Mouse (Mus musculus): ENCODE measurements at regions not wholly inside any gene's neighbourhood (a gene's known extent, or its start where the extent isn't known, plus 50 kb on each side); places are given as distances from the start of the nearest gene placed in this dataset.

GRCm38 (mm10) chr12:109520414-109520813 lies 67.8 kb downstream of the Dlk1 start:
- no peak overlapping the region for H3K27ac ChIP-seq
- WGBS, result 60% methylated on average over 8 of the region's 8 CpGs
- H3K27me3 ChIP-seq (ENCODE audit: insufficient read depth, low read length), result no peaks in the 10 kb centered on the region
- ATAC-seq (replicated peaks; ENCODE audit: low FRiP score, low read depth) (no peak), DNase-seq (ENCODE audit: low spot score) (no peak)
- H3K4me3 ChIP-seq (replicated peaks; ENCODE audit: low read depth, low read length), result no peak overlapping the region
- no peak for TF ChIP-seq CTCF (IDR thresholded peaks at IDR 0.05; ENCODE audit: low read depth)
- no peaks in the 10 kb centered on the region for H3K9me3 ChIP-seq (replicated peaks; ENCODE audit: low read length)
- no peaks in the 10 kb centered on the region; the same call in 1 of the 2 replicates for H3K4me1 ChIP-seq (replicated peaks; ENCODE audit: insufficient read depth, low read length)
- H3K9ac ChIP-seq (ENCODE audit: low read depth, low read length), result no peak overlapping the region
- no peaks in the 10 kb centered on the region for H3K36me3 ChIP-seq (ENCODE audit: insufficient read depth, low read length)
- H3K4me2 ChIP-seq (ENCODE audit: low read length), result no peak overlapping the region

- H3K36me3 ChIP-seq (ENCODE audit: insufficient read depth, low read length), result no peaks in the 10 kb centered on the region
- ATAC-seq (replicated peaks; ENCODE audit: low FRiP score, low read depth) (no peak), DNase-seq (ENCODE audit: low spot score) (no peak)
- no peak overlapping the region for H3K4me3 ChIP-seq (replicated peaks; ENCODE audit: low read depth, low read length)
- no peaks in the 10 kb centered on the region for H3K27me3 ChIP-seq (ENCODE audit: insufficient read depth, low read length)
- no peaks in the 10 kb centered on the region for H3K9me3 ChIP-seq (replicated peaks; ENCODE audit: low read length)
- H3K9ac ChIP-seq (ENCODE audit: low read depth, low read length), result no peak overlapping the region
- TF ChIP-seq CTCF (IDR thresholded peaks at IDR 0.05; ENCODE audit: low read depth), result no peak
- H3K4me2 ChIP-seq (ENCODE audit: low read length), result no peak overlapping the region
- no peak overlapping the region for H3K27ac ChIP-seq
- 49% methylated on average over 5 of the region's 5 CpGs for WGBS
- no peaks in the 10 kb centered on the region; the same call in 1 of the 2 replicates for H3K4me1 ChIP-seq (replicated peaks; ENCODE audit: insufficient read depth, low read length)
Observed at GRCm38 (mm10) chr12:109519838-109520237, 67.2 kb downstream of the Dlk1 start.

GRCm38 (mm10) chr12:109518413-109519021 lies 65.9 kb downstream of the Dlk1 start:
- no peak for ATAC-seq (replicated peaks; ENCODE audit: low FRiP score, low read depth)
- no peak for DNase-seq (ENCODE audit: low spot score)
- H3K36me3 ChIP-seq (ENCODE audit: insufficient read depth, low read length), result no peaks in the 10 kb centered on the region
- H3K9me3 ChIP-seq (replicated peaks; ENCODE audit: low read length), result no peaks in the 10 kb centered on the region
- H3K4me3 ChIP-seq (replicated peaks; ENCODE audit: low read depth, low read length), result no peak overlapping the region
- H3K4me1 ChIP-seq (replicated peaks; ENCODE audit: insufficient read depth, low read length), result no peaks in the 10 kb centered on the region; the same call in 1 of the 2 replicates
- no peak overlapping the region for H3K4me2 ChIP-seq (ENCODE audit: low read length)
- 22% methylated on average over 7 of the region's 7 CpGs for WGBS
- no peak overlapping the region for H3K9ac ChIP-seq (ENCODE audit: low read depth, low read length)
- no peaks in the 10 kb centered on the region for H3K27me3 ChIP-seq (ENCODE audit: insufficient read depth, low read length)
- no peak overlapping the region for H3K27ac ChIP-seq
- TF ChIP-seq CTCF (IDR thresholded peaks at IDR 0.05; ENCODE audit: low read depth), result no peak

GRCm38 (mm10) chr12:109517764-109518163 lies 65.1 kb downstream of the Dlk1 start:
- no peak for TF ChIP-seq CTCF (IDR thresholded peaks at IDR 0.05; ENCODE audit: low read depth)
- 0 out of 2 replicates have a peak, but pooled peaks cover 4% of the 10 kb centered on the region for H3K4me1 ChIP-seq (replicated peaks; ENCODE audit: insufficient read depth, low read length)
- H3K27me3 ChIP-seq (ENCODE audit: insufficient read depth, low read length), result no peaks in the 10 kb centered on the region
- H3K27ac ChIP-seq, result no peak overlapping the region
- H3K9ac ChIP-seq (ENCODE audit: low read depth, low read length), result no peak overlapping the region
- no peaks in the 10 kb centered on the region for H3K36me3 ChIP-seq (ENCODE audit: insufficient read depth, low read length)
- H3K4me3 ChIP-seq (replicated peaks; ENCODE audit: low read depth, low read length), result no peak overlapping the region
- WGBS, result 69% methylated on average over 7 of the region's 7 CpGs
- no peak overlapping the region for H3K4me2 ChIP-seq (ENCODE audit: low read length)
- ATAC-seq (replicated peaks; ENCODE audit: low FRiP score, low read depth) (no peak), DNase-seq (ENCODE audit: low spot score) (no peak)
- H3K9me3 ChIP-seq (replicated peaks; ENCODE audit: low read length), result no peaks in the 10 kb centered on the region

GRCm38 (mm10) chr12:109516961-109517360 lies 64.3 kb downstream of the Dlk1 start:
- ATAC-seq (replicated peaks; ENCODE audit: low FRiP score, low read depth), result no peak
- Histone ChIP-seq H3K4me3 (replicated peaks; ENCODE audit: low read depth, low read length) (no peak overlapping the region), H3K4me1 (replicated peaks; ENCODE audit: insufficient read depth, low read length) (0 out of 2 replicates have a peak, but pooled peaks cover 4% of the 10 kb centered on the region), H3K9ac (ENCODE audit: low read depth, low read length) (no peak overlapping the region), H3K4me2 (ENCODE audit: low read length) (no peak overlapping the region), H3K36me3 (ENCODE audit: insufficient read depth, low read length) (no peaks in the 10 kb centered on the region), H3K27ac (no peak overlapping the region), H3K9me3 (replicated peaks; ENCODE audit: low read length) (no peaks in the 10 kb centered on the region), H3K27me3 (ENCODE audit: insufficient read depth, low read length) (no peaks in the 10 kb centered on the region)
- DNase-seq (ENCODE audit: low spot score), result no peak
- no peak for TF ChIP-seq CTCF (IDR thresholded peaks at IDR 0.05; ENCODE audit: low read depth)
- 60% methylated on average over 4 of the region's 4 CpGs for WGBS

- Histone ChIP-seq H3K4me1 (replicated peaks; ENCODE audit: insufficient read depth, low read length) (peaks cover 6% of the 10 kb centered on the region; the same call in 1 of the 2 replicates), H3K9me3 (replicated peaks; ENCODE audit: low read length) (no peaks in the 10 kb centered on the region), H3K36me3 (ENCODE audit: insufficient read depth, low read length) (no peaks in the 10 kb centered on the region), H3K9ac (ENCODE audit: low read depth, low read length) (no peak overlapping the region), H3K27me3 (ENCODE audit: insufficient read depth, low read length) (no peaks in the 10 kb centered on the region), H3K4me3 (replicated peaks; ENCODE audit: low read depth, low read length) (no peak overlapping the region), H3K4me2 (ENCODE audit: low read length) (no peak overlapping the region), H3K27ac (no peak overlapping the region)
- 82% methylated on average over 9 of the region's 9 CpGs for WGBS
- DNase-seq (ENCODE audit: low spot score) (no peak), ATAC-seq (replicated peaks; ENCODE audit: low FRiP score, low read depth) (no peak)
- TF ChIP-seq CTCF (IDR thresholded peaks at IDR 0.05; ENCODE audit: low read depth), result no peak
Observed at GRCm38 (mm10) chr12:109514292-109514818, 61.7 kb downstream of the Dlk1 start.
